Mouse (Mus musculus) myocyte (in vitro differentiated cells): ENCODE results near the gene Adcy1. TPM values are rescaled to one million over a fixed set of nuclear protein-coding genes. Genes with fewer than 3 reads are reported as not detected.

ENCODE experiments used
- H3K27me3 ChIP-seq: one replicate; pipeline ENCODE4 v1.6.1; 2011; ENCODE audit not compliant: control insufficient read depth, insufficient read depth, insufficient read length
- H3K36me3 ChIP-seq: one replicate; pipeline ENCODE4 v1.6.1; 2011; ENCODE audit not compliant: control insufficient read depth, insufficient read depth
- H3K4me2 ChIP-seq: one replicate; pipeline ENCODE4 v1.6.1; 2011; ENCODE audit warnings: low read depth, control low read depth
- H3K4me3 ChIP-seq: one replicate; pipeline ENCODE4 v1.5.1; 2011; ENCODE audit warnings: mild to moderate bottlenecking, control low read depth, moderate library complexity
- H3K79me2 ChIP-seq: one replicate; pipeline ENCODE4 v1.6.1; 2011; ENCODE audit not compliant: control insufficient read depth, insufficient read depth
- H3ac ChIP-seq: one replicate; pipeline ENCODE4 v1.6.1; 2011; ENCODE audit not compliant: control insufficient read depth, insufficient read length
- CEBPB ChIP-seq: IDR thresholded peaks from 2 replicates; pipeline ENCODE4 v1.6.1; 2011; ENCODE audit warnings: mild to moderate bottlenecking, moderate library complexity; ENCODE audit not compliant: poor library complexity, insufficient read depth, severe bottlenecking
- E2F4 ChIP-seq: IDR thresholded peaks from one replicate; pipeline ENCODE4 v1.6.1; 2011; ENCODE audit warnings: mild to moderate bottlenecking, control low read depth, moderate library complexity; ENCODE audit not compliant: insufficient read depth
- MAX ChIP-seq: IDR thresholded peaks from one replicate; pipeline ENCODE4 v1.6.1; 2011; ENCODE audit warnings: low read depth, mild to moderate bottlenecking, control low read depth
- MYOD1 ChIP-seq, 3 experiments: IDR thresholded peaks; one replicate each; pipeline ENCODE4 v1.6.1; 2011; ENCODE audit warnings: control low read depth in 2 of 3, low read depth in 2 of 3, mild to moderate bottlenecking in 2 of 3, moderate library complexity in 1 of 3; ENCODE audit not compliant: insufficient read length in 2 of 3, control insufficient read depth in 1 of 3
- MYOG ChIP-seq, 3 experiments: IDR thresholded peaks; one replicate each; pipeline ENCODE4 v1.6.1; 2011; ENCODE audit warnings: control low read depth in 2 of 3, low read depth in 2 of 3, mild to moderate bottlenecking in 2 of 3; ENCODE audit not compliant: insufficient read length in 2 of 3, control insufficient read depth in 1 of 3, insufficient read depth in 1 of 3
- POLR2A ChIP-seq: IDR thresholded peaks from one replicate; pipeline ENCODE4 v1.6.1; 2011; ENCODE audit warnings: low read depth, mild to moderate bottlenecking, control low read depth, moderate library complexity; ENCODE audit not compliant: insufficient read length
- POLR2AphosphoS2 ChIP-seq: IDR thresholded peaks from one replicate; pipeline ENCODE4 v1.6.1; 2011; ENCODE audit warnings: low read depth, control low read depth; ENCODE audit not compliant: insufficient read length
- REST ChIP-seq: IDR thresholded peaks from one replicate; pipeline ENCODE4 v1.6.1; 2011; ENCODE audit warnings: mild to moderate bottlenecking, control low read depth, moderate library complexity; ENCODE audit not compliant: insufficient read depth, insufficient read length
- SRF ChIP-seq: IDR thresholded peaks from one replicate; pipeline ENCODE4 v1.6.1; 2011; ENCODE audit warnings: low read depth; ENCODE audit not compliant: control insufficient read depth, insufficient read length
- TCF12 ChIP-seq: IDR thresholded peaks from one replicate; pipeline ENCODE4 v1.6.1; 2011; ENCODE audit warnings: mild to moderate bottlenecking, control low read depth; ENCODE audit not compliant: poor library complexity, insufficient read depth, severe bottlenecking
- TCF3 ChIP-seq: IDR thresholded peaks from one replicate; pipeline ENCODE4 v1.6.1; 2011; ENCODE audit warnings: low read depth, control low read depth; ENCODE audit not compliant: insufficient read length
- USF1 ChIP-seq: IDR thresholded peaks from one replicate; pipeline ENCODE4 v1.6.1; 2011; ENCODE audit warnings: low read depth, mild to moderate bottlenecking, control low read depth, moderate library complexity
- polyA plus RNA-seq: library from polyadenylated mRNA; unstranded; fragments of >200 nt; fragmentation: generic; extraction: Trizol; gene quantifications from one replicate; pipeline ENCODE4 v1.2.1, GENCODE M21; 2012; ENCODE audit warnings: missing spikeins

Adcy1 gene
- polyA plus RNA-seq, 1 experiment, result 0.02 TPM

DNA sequence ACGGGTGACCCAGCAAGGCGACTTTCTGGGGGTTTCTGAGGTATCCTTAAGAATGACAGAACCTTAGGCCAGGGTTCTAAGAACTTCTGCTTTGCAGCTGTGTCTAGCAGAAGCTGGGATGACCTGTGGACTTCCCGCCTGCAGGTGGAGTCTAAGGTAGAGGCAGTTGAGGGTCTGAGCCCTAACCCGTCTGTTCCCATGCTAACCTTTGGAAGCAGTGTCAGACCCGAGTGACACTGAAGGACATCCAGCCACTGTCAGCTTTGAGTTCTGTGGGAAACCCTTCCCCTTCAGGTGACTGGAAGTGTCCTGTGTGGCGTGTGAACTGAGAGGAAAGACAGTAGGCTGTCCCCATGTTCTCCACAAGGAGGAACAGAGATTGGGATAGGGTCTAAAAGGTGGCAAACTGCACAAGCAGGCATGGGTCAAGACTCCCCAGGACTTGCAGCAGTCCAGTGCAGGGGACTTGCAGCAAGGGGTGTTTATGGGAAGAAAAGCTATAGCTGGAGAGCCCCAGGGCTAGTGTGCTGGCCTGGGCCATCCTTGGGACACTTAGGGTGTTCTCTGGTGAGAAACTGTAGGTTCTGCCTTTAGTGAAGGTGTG lies 8.5 kb upstream of the Adcy1 start:
- Histone ChIP-seq H3K4me2 (no peak overlapping the region), H3K79me2 (no peaks in the 10 kb centered on the region), H3ac (no peak overlapping the region)

GRCm38 (mm10) chr11:7055455-7056017 lies 7.8 kb upstream of the Adcy1 start:
- Histone ChIP-seq H3K79me2 (no peaks in the 10 kb centered on the region), H3ac (no peak overlapping the region), H3K36me3 (no peaks in the 10 kb centered on the region), H3K4me2 (no peak overlapping the region), H3K27me3 (no peaks in the 10 kb centered on the region), H3K4me3 (no peak overlapping the region)
- no peak for TF ChIP-seq USF1

More for the DNA sequence above, 8.5 kb upstream of the Adcy1 start:
- Histone ChIP-seq H3K27me3 (no peaks in the 10 kb centered on the region), H3K36me3 (no peaks in the 10 kb centered on the region), H3K4me3 (no peak overlapping the region)
- TF ChIP-seq MYOD1 (IDR thresholded peaks at IDR 0.05; ENCODE audit: control insufficient read depth in 1 of 3, insufficient read length in 2 of 3, low read depth in 2 of 3), result no peak
- TF ChIP-seq MYOG (IDR thresholded peaks at IDR 0.05; ENCODE audit: control insufficient read depth in 1 of 3, insufficient read depth in 1 of 3, insufficient read length in 2 of 3, low read depth in 2 of 3), result no peak
- TF ChIP-seq SRF, result no peak
- no peak for TF ChIP-seq TCF12
- TF ChIP-seq MAX, result no peak
- TF ChIP-seq POLR2A, result no peak
- TF ChIP-seq CEBPB, result no peak
- no peak for TF ChIP-seq TCF3
- no peak for TF ChIP-seq REST
- no peak for TF ChIP-seq POLR2AphosphoS2
- no peak for TF ChIP-seq USF1
- TF ChIP-seq E2F4, result no peak

- TF ChIP-seq REST, result no peak
- TF ChIP-seq CEBPB, result no peak
- TF ChIP-seq MYOG (IDR thresholded peaks at IDR 0.05; ENCODE audit: control insufficient read depth in 1 of 3, insufficient read depth in 1 of 3, insufficient read length in 2 of 3, low read depth in 2 of 3), result no peak
- TF ChIP-seq MYOD1 (IDR thresholded peaks at IDR 0.05; ENCODE audit: control insufficient read depth in 1 of 3, insufficient read length in 2 of 3, low read depth in 2 of 3), result no peak
- no peak for TF ChIP-seq MAX
- TF ChIP-seq TCF12, result no peak
- TF ChIP-seq USF1, result no peak
- TF ChIP-seq SRF, result no peak
- TF ChIP-seq POLR2AphosphoS2, result no peak
- no peak for TF ChIP-seq E2F4
- TF ChIP-seq TCF3, result no peak
- no peak for TF ChIP-seq POLR2A
- Histone ChIP-seq H3ac (no peak overlapping the region), H3K4me2 (no peak overlapping the region), H3K27me3 (no peaks in the 10 kb centered on the region), H3K79me2 (no peaks in the 10 kb centered on the region), H3K36me3 (no peaks in the 10 kb centered on the region), H3K4me3 (no peak overlapping the region)
Observed at GRCm38 (mm10) chr11:7056121-7056520, 7.2 kb upstream of the Adcy1 start.

- Histone ChIP-seq H3ac (no peak overlapping the region), H3K4me3 (no peak overlapping the region), H3K36me3 (no peaks in the 10 kb centered on the region), H3K27me3 (no peaks in the 10 kb centered on the region), H3K79me2 (no peaks in the 10 kb centered on the region), H3K4me2 (no peak overlapping the region)
- TF ChIP-seq REST, result no peak
- no peak for TF ChIP-seq SRF
- TF ChIP-seq USF1, result no peak
- TF ChIP-seq MYOG (IDR thresholded peaks at IDR 0.05; ENCODE audit: control insufficient read depth in 1 of 3, insufficient read depth in 1 of 3, insufficient read length in 2 of 3, low read depth in 2 of 3), result no peak
- no peak for TF ChIP-seq E2F4
- no peak for TF ChIP-seq MYOD1 (IDR thresholded peaks at IDR 0.05; ENCODE audit: control insufficient read depth in 1 of 3, insufficient read length in 2 of 3, low read depth in 2 of 3)
- no peak for TF ChIP-seq CEBPB
- TF ChIP-seq POLR2AphosphoS2, result no peak
- no peak for TF ChIP-seq TCF12
- no peak for TF ChIP-seq POLR2A
- no peak for TF ChIP-seq MAX
- TF ChIP-seq TCF3, result no peak
Observed at GRCm38 (mm10) chr11:7057781-7058180, 5.5 kb upstream of the Adcy1 start.

DNA sequence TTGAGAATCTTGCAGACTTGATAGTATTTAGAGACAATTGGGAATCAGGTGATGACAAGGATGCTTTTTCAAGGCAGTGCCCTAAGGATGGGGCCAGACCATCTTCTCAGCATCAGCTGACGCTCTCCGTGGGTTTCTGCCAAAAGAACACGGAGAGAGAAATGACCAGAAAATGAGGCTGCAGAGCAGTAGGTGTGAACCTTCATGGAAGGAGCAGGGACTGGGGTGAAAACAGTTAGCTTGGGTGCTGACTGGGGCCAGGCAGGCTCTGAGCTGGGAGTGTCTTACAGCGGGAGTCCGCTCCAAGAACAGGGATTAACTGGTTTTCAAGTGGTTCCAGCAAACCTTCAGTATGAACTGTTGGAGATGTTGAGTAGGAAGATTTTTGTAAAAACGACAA lies 1.3 kb upstream of the Adcy1 start:
- H3K27me3 ChIP-seq, result no peaks in the 10 kb centered on the region
- no peak overlapping the region for H3ac ChIP-seq
- no peaks in the 10 kb centered on the region for H3K36me3 ChIP-seq
- H3K79me2 ChIP-seq, result no peaks in the 10 kb centered on the region
- no peak overlapping the region for H3K4me2 ChIP-seq
- no peak overlapping the region for H3K4me3 ChIP-seq
- no peak for TF ChIP-seq TCF12
- TF ChIP-seq SRF, result no peak
- no peak for TF ChIP-seq CEBPB
- no peak for TF ChIP-seq TCF3
- TF ChIP-seq MYOD1 (IDR thresholded peaks at IDR 0.05; ENCODE audit: control insufficient read depth in 1 of 3, insufficient read length in 2 of 3, low read depth in 2 of 3), result no peak
- no peak for TF ChIP-seq POLR2A
- TF ChIP-seq USF1, result no peak
- TF ChIP-seq REST, result no peak
- TF ChIP-seq E2F4, result no peak
- TF ChIP-seq MYOG (IDR thresholded peaks at IDR 0.05; ENCODE audit: control insufficient read depth in 1 of 3, insufficient read depth in 1 of 3, insufficient read length in 2 of 3, low read depth in 2 of 3), result no peak
